Mouse (Mus musculus) neutrophil, adult 5-6 weeks (primary cell): Measurements from ENCODE around the gene Scd1. TPM values are rescaled to one million over a fixed set of nuclear protein-coding genes. Genes with fewer than 3 reads are reported as not detected.
"Not testable (repeated sequence)": the region's sequence is repeated elsewhere in the genome, so short reads cannot be mapped to it uniquely, and the experiment has no call there.

ENCODE experiments used
- ATAC-seq: fragments of 151-379, 151-347 bp; 2 replicates; pipeline ENCODE4 v1.8.0; 2017; ENCODE audit warnings: mild to moderate bottlenecking, moderate TSS enrichment; ENCODE audit not compliant: insufficient number of reproducible peaks, poor library complexity, low FRiP score, severe bottlenecking; ENCODE audit errors: extremely low read depth
- total RNA-seq: library from RNA; stranded (forward); fragments of 200-1000 nt; gene quantifications from 2 replicates; pipeline ENCODE4 v1.2.3, GENCODE M21; 2017

Gene Scd1
- total RNA-seq, 1 experiment from 2014 or later = 296 TPM

DNA sequence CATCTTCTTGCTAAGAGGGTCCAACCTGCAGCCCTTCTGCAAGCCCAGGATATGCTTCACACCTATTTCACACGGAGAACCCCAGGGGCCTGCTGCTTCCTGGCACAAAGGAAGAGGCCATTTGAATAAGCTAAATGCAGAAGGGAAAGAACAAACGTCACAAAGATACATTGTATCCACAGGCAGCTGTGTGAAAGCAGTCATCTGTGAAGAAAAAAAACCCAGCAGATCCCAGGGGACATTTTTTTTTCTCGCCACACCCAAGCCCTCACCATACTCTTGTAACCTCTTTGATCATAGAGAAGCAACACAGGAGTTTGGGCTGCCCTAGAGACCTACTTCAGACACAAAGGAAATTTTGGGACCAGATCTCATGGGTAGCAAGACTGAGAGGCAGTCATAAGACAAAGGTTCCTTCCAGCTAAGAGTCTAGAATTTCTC is 31.1 kb downstream of the Scd1 start:
- peak; percentile 62 for ATAC-seq

DNA sequence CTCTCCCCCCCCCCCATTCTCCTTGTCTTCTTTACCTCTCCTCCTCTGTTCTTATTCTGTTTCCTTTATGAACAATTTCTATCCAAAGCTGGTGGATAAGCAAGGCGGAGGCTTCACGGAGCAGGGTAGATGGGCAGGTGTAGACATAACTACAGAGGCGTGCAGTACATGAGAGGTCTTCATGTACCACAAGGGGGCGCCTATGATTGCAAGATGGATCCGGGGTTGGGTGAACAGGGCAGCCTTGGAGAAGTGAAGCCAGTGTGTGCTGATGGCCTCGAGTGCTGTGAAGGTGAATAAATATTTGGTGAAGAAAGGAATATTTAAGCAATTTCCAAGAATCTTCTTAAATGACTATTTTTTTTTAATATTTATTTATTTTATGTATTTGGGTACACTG is 34.7 kb downstream of the Scd1 start:
- ATAC-seq = peak; percentile 74

DNA sequence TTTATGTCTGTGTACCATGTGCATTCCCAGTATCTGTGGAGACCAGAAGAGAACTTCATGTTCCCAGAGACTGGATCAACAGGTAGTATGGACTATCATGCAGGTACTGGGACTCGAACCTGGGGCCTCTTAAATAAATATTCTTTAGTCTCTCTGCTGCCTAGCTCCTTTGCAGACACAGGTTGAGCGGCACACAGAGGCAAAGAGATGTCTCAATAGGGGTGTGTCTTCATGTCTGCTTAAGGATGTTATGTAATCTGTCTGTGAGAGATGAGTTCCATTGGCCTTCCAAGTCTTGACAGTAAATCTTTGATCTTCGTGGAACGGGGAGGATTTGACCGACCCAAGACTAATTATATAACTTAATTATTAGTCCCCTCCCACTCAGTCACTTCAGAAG is 37.4 kb downstream of the Scd1 start:
- no peak for ATAC-seq

DNA sequence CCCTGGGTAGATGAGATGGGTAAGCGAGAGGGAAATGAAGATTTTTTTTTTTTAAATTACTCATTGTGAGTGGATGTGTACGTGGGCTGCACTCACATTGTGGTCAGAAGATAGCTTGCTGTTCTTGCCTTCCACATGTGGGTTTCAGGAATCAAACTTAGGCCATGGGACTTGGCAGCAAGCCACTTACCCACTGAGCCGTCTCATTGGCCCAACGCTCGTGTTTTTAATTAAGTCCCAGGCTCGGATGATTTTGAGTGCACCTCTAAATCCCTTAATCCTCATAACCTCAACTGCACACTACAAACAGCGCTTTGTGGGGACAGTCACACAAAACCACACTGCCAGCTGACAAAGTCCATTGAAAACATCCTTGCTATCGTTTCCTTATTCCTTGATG is 38.3 kb downstream of the Scd1 start:
- ATAC-seq = no peak

DNA sequence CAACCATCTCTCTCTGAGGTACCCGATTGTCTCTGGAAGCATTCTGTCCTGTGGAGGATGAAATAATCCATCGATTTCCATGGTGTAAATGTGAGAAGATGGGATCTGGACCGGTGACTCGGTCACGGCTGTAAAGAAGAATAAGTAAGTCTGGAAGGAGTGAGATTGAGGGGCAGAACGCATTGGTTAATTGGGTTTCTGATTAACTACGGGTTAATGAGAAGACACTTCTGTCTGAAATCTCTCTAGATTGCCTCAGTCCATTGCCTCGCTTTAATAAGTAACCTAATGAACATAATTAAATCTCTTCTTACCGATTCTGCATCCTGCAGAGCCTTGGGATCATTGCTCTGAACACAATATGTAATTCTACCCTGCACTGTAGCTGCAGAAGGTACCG is 40.6 kb downstream of the Scd1 start:
- ATAC-seq = not testable (repeated sequence)

DNA sequence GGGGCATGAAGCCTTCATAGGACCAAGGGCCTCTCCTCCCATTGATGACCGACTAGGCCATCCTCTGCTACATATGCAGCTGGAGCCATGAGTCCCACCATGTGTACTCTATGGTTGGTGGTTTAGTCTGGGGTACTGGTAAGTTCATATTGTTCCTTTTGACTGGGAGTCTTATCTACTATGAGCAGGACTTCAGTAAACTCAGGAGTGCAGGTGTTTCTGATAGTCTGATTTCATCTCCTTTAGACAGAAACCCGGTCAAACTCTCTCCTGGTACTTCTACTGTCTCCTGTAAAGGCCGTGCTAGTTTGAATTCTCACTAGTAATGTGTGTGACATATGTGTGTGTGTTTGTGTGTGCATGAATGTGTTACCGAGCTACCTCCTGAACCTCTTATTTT is 41.9 kb downstream of the Scd1 start:
- ATAC-seq = no peak

DNA sequence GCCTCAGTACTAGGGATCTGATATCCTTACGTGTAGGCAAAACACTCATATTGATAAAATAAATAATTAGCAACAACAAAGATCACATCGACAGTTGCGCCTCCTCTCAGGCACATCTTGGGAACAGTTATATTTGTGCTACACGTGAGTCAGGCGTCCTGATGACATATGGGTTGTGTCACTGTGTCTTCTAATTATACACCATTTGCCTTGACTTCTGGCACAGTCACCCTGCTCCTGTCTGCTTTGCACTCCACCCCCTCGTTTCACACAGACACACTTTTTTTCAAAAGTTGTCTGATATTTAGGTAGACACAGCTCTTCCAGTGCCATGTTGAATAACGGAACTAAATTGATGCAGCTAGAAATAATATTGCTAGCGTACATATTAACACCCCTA is 43.6 kb downstream of the Scd1 start:
- ATAC-seq = no peak

DNA sequence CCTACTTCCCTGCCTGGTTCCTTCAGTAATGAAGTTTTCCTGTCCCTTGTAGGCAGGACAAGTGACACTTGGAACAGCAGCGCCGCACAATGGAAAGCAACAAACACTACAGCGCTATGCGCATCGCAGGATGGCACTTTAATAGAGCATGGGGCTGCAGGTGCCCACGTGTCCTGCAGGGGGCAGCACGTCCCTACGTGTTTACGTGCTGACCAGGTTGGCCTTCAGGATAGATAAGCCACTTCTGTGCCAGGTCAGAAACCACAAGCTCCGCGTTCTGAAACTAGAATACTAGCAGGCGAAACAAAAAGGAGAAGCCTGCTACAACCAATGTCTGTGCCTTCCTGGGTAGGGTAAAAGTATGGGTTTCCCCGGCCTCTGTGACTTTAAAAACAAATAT is 44.1 kb downstream of the Scd1 start:
- peak; percentile 96 for ATAC-seq

DNA sequence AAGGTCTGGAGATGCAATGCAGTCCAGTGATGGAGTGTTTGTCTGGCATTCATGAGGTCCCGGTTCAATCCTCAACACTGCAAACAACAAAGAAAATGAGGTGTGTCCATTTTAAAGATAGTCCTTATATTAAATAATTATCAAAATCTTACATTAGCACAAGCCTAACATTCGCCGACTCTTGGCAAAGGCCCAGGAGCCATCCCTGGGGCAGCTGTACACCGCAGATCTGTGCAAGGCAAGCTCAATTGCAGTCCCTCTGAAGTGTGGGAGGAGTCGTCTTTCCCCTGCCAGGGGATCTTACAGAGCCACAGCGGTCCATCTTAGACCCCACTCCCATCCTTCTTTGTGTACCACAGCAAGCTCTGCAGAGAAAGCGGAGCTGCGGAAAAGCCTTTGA is 49.0 kb downstream of the Scd1 start:
- no peak for ATAC-seq

DNA sequence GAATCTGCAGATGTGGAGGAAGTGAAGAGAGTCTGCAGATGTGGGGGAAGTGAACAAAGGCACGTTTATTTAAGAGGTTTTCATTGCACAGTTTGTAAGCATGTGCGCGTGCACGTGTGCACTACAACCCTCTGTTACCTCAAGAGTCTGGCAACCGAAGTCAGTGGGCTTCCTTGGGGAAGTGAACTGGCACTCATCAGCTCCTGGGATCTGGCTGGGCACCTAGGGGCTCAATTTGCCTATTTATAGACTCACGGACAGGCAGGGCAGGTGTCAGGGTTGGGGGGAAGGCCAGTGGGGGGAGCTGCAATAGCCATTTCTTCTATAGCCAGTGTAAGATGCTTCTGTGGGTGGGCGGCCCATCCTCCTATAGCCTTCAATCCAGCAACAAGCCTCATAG is 55.9 kb downstream of the Scd1 start:
- ATAC-seq = no peak

DNA sequence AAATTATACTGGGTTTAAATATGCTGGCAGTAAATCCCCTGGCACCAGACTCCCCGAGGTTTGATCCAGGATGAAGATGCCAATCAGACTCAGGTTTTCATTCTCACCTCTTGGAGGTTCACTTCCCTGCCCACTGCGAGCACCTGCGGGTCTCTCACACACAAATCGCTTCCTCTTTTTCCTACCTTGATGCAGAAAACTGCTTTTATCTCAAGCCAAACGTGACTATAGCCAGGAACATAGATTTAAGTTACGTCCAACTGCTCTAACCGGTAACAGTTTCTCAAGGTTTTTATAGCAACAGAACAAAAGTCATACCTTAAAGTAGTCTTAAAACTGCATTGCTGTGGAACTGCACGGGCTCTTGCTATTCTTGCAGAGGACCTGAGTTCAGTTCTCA is 58.0 kb downstream of the Scd1 start:
- no peak for ATAC-seq

Other genes with a start within 250 kb of the Scd1 start
- not detected in 2 replicates for gene Pkd2l1, start 215.4 kb downstream of the Scd1 start, total RNA-seq
- gene Scd3, start 204.6 kb downstream of the Scd1 start, total RNA-seq = not detected in 2 replicates
- gene Scd2, start 114.2 kb downstream of the Scd1 start, total RNA-seq = 21.4 and 24.1 TPM in 2 replicates
- 0.12 and 1.0 TPM in 2 replicates for gene Scd4, start 74.8 kb downstream of the Scd1 start, total RNA-seq
- gene Wnt8b, start 85.6 kb upstream of the Scd1 start, total RNA-seq = not detected in 2 replicates
- gene Sec31b, start 138.0 kb upstream of the Scd1 start, total RNA-seq = 1.8 and 2.1 TPM in 2 replicates
- 7.1 and 11.0 TPM in 2 replicates for gene Gm20538, start 145.0 kb upstream of the Scd1 start, total RNA-seq
- 71.2 and 115 TPM in 2 replicates for gene Ndufb8, start 147.6 kb upstream of the Scd1 start, total RNA-seq
- gene Hif1an, start 155.0 kb upstream of the Scd1 start, total RNA-seq = 24.9 and 29.6 TPM in 2 replicates